Mouse (Mus musculus) G1E (cell line): ENCODE data around the gene Aarsd1. TPM values are rescaled to one million over a fixed set of nuclear protein-coding genes. Genes with fewer than 3 reads are reported as not detected.

ENCODE experiments used
- ATAC-seq: 2 replicates; pipeline ENCODE4 v1.8.0; 2016; ENCODE audit warnings: mild to moderate bottlenecking; ENCODE audit not compliant: insufficient number of reproducible peaks, poor library complexity, low FRiP score, severe bottlenecking; ENCODE audit errors: extremely low read depth
- DNase-seq: peaks from one replicate; pipeline ENCODE4 v3.0.0; 2012; ENCODE audit warnings: low spot score
- H3K27me3 ChIP-seq: 2 replicates; pipeline ENCODE4 v1.6.1; 2012; ENCODE audit warnings: mild to moderate bottlenecking, low read length, inconsistent platforms; ENCODE audit not compliant: insufficient read depth
- H3K36me3 ChIP-seq: replicated peaks from 2 replicates; pipeline ENCODE3; 2012; ENCODE audit warnings: mild to moderate bottlenecking, inconsistent platforms
- H3K4me1 ChIP-seq: 2 replicates; pipeline ENCODE4 v1.6.1; 2012; ENCODE audit warnings: low read depth, low read length, inconsistent platforms, mixed read lengths; ENCODE audit not compliant: insufficient read depth
- H3K4me3 ChIP-seq: 2 replicates; pipeline ENCODE4 v1.5.1; 2012; ENCODE audit warnings: low read depth, mild to moderate bottlenecking, inconsistent platforms, low read length, moderate library complexity, mixed read lengths
- H3K9me3 ChIP-seq: replicated peaks from 2 replicates; pipeline ENCODE4 v1.6.1; 2012; ENCODE audit warnings: inconsistent platforms
- CTCF ChIP-seq: IDR thresholded peaks from 2 replicates; pipeline ENCODE4 v1.5.1; 2012; ENCODE audit warnings: low read depth, low read length, inconsistent platforms, mixed read lengths
- GATA1 ChIP-seq: IDR thresholded peaks from 2 replicates; pipeline ENCODE4 v1.6.1; 2012; ENCODE audit warnings: borderline replicate concordance, low read length, inconsistent platforms, mixed read lengths
- GATA2 ChIP-seq: IDR thresholded peaks from 2 replicates; pipeline ENCODE4 v1.6.1; 2012; ENCODE audit warnings: low read depth, low read length, inconsistent platforms, borderline replicate concordance
- POLR2AphosphoS5 ChIP-seq: IDR thresholded peaks from 2 replicates; pipeline ENCODE4 v1.6.1; 2012; ENCODE audit warnings: low read depth, low read length, inconsistent platforms; ENCODE audit not compliant: insufficient replicate concordance
- TAL1 ChIP-seq: conservative IDR thresholded peaks from 2 replicates; pipeline ENCODE4 v1.6.1; 2012; ENCODE audit warnings: low read depth, low read length, inconsistent platforms, mixed read lengths
- polyA plus RNA-seq: library from polyadenylated mRNA; stranded (reverse); fragments of >175 nt; gene quantifications from 2 replicates; pipeline ENCODE4 v1.2.3, GENCODE M21; 2012
- total RNA-seq, 2 experiments: library from RNA; stranded (forward) in 1 of 2; stranded (reverse) in 1 of 2; fragments of 200-1000 nt in 1 of 2; fragments of >200 nt in 1 of 2; fragmentation: Nextera tagmentation in 1 of 2; gene quantifications; 2 replicates each; pipeline ENCODE4 v1.2.3; 2014 to 2017

Gene Aarsd1
- total and polyA plus RNA-seq, 3 experiments, result 47.0 to 67.7 (median 55.8) TPM

DNA sequence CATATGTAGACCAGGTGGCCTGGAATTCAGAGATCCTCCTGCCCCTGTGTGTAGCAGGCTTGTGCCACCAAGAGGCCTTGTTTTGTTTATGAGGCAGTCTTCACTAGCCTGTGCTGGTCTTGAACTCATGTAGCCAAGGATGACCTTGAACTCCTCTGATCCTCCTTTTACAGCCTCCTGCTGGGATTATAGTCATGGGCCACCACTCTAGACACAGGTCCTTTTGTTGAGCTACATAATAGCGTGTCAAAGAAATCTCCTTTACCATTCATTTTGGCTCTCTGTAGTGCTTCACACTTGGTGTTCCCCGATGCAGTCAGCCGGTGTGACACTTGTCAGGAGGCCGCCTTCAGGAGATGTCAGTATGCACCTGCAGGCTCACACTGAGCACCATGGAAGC lies 19.5 kb upstream of the Aarsd1 start:
- H3K4me3 ChIP-seq, result no peak overlapping the region
- TF ChIP-seq GATA2, result no peak
- TF ChIP-seq POLR2AphosphoS5, result no peak
- TF ChIP-seq CTCF, result no peak
- H3K27me3 ChIP-seq, result no peaks in the 10 kb centered on the region
- H3K36me3 ChIP-seq, result peaks cover 45% of the 10 kb centered on the region
- peaks cover 11% of the 10 kb centered on the region for H3K4me1 ChIP-seq
- H3K9me3 ChIP-seq, result no peaks in the 10 kb centered on the region
- no peak for ATAC-seq
- DNase-seq, result no peak

DNA sequence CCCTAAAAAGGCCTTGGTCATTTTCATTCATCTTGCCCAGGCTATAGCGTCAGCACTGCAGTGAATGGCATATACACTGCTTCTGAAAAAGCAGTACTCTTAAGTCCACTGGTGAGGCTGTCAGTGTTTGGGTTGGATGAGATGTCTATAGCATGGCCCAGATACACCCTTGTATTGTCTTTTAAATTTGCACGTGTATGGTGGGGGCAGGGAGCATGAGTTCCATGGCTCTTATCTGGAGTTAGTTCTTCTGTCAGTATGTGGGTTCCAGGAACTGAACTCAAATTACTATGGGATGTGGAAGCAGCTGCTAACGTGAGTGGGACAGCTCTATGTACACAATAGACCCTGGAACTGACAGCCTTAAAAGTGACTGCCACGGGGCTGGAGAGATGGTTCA lies 18.4 kb upstream of the Aarsd1 start:
- Histone ChIP-seq H3K36me3 (peaks cover 55% of the 10 kb centered on the region), H3K27me3 (no peaks in the 10 kb centered on the region), H3K9me3 (no peaks in the 10 kb centered on the region), H3K4me3 (no peak overlapping the region), H3K4me1 (peaks cover 11% of the 10 kb centered on the region)
- DNase-seq, result no peak
- no peak for ATAC-seq
- no peak for TF ChIP-seq TAL1
- TF ChIP-seq CTCF, result no peak

DNA sequence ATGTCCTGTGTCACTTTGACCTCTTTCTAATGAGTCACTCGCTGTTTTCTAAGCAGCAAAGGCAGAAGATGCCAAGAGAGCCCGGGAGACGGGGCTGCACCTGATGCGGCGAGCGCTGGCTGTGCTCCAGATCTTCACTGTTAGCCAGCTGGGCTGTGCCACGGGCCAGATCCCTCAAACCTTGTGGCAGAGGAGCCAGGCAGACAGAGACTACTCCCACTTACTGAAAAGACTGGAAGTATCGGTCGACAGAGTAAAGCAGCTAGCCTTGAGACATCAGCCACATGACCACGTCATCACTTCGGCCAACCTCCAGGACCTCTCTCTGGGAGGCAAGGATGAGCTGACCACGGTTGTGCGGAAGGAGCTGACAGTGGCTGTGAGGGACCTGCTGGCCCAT lies 16.0 kb upstream of the Aarsd1 start:
- Histone ChIP-seq H3K27me3 (no peaks in the 10 kb centered on the region), H3K4me1 (peaks cover 14% of the 10 kb centered on the region), H3K9me3 (no peaks in the 10 kb centered on the region), H3K36me3 (peaks cover 80% of the 10 kb centered on the region), H3K4me3 (no peak overlapping the region)
- TF ChIP-seq GATA1 (no peak), TAL1 (no peak), POLR2AphosphoS5 (no peak)
- no peak for ATAC-seq
- DNase-seq, result no peak

DNA sequence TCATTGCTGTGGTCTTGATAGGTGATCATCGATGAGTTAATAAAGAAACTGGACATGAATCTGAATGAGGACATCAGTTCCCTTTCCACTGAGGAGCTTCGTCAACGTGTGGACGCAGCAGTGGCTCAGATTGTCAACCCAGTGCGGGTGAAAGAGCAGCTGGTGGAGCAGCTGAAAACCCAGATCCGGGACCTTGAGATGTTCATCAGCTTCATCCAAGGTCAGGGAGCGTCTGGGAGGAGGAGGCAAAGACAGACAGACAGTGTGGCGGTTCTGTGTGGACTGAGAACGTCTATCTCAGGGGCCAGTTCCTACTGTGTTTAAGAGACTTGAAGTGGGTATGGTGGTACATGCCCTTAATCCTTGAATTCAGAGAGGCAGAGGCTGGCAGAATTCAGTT lies 13.9 kb upstream of the Aarsd1 start:
- TF ChIP-seq GATA1 (no peak), POLR2AphosphoS5 (no peak), TAL1 (no peak), CTCF (no peak), GATA2 (no peak)
- peaks cover 86% of the 10 kb centered on the region for H3K36me3 ChIP-seq

DNA sequence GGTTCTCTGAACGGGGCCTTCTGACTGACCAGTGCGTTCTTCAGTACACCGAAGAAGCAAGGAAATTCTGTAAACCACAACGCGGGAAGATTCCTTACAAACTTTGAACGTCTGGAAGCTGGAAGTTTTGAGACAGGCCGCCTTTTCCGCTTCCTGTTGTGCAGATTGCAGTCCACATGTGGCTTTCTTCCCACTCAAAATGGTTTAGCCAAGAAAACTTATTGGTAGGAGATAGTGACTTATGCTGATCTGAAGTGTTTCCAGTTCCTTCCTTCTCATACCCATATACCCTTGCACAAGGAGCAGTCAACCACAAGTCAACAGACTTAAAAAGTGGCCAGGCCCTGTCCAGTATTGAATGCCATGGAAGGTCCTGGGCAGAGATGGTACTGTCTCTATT lies 8.8 kb upstream of the Aarsd1 start:
- Histone ChIP-seq H3K9me3 (no peaks in the 10 kb centered on the region), H3K27me3 (no peaks in the 10 kb centered on the region), H3K4me3 (peak overlapping the region; percentile 89; the same call in 1 of the 2 replicates), H3K36me3 (peaks cover 39% of the 10 kb centered on the region), H3K4me1 (peaks cover 39% of the 10 kb centered on the region)
- DNase-seq (no peak), ATAC-seq (no peak)
- TF ChIP-seq POLR2AphosphoS5, result no peak
- TF ChIP-seq GATA2, result no peak
- no peak for TF ChIP-seq TAL1
- no peak for TF ChIP-seq CTCF
- TF ChIP-seq GATA1, result no peak

More for the DNA sequence above, 13.9 kb upstream of the Aarsd1 start:
- ATAC-seq (no peak), DNase-seq (no peak)
- H3K4me1 ChIP-seq, result peaks cover 23% of the 10 kb centered on the region
- H3K27me3 ChIP-seq, result no peaks in the 10 kb centered on the region
- H3K4me3 ChIP-seq, result no peak overlapping the region
- no peaks in the 10 kb centered on the region for H3K9me3 ChIP-seq

DNA sequence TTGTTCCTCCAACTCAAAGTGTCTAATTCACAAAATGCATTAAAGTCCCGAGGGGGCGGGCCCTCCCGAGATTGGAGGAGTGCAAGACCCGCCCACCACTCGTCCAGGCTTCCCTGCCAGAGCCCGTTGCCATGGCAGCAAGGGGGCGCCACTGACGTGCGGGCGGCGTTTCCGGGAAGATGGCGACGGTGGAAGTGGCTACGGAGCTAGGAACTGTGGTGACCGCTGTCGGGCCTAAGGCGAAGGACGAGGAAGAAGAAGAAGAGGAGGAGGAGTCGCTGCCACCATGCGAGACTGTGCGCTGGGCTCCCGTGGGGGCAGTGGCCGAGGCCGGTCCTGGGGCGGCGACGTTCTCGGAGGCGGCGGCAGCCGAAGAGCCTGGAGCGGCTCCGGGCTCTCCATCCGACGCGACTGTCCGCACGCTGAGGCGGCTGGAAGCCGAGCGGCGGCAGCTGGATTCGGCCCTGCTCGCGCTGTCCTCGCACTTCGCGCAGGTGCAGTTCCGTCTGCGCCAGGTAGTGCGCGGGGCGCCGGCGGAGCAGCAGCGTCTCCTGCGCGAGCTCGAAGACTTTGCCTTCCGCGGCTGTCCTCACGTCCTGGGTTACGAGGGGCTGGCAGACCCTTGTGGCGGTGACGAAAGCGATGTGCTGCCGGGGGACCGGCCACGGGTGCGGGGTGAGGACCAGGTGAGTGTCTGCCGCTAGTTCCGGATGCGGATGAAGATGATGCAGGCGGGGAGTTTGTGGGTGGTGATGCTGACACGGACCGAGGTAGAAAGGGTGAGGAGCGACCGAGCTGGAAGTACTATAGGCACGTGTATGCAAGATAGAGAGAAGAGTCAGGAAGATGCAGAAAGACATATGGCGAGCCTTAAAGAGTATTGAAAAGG lies 7.8 kb upstream of the Aarsd1 start, which contains the start of the genes Rundc1 and Ptges3l:
Gene Rundc1 (plus strand): TSS at position 161 of the 889 bp plus-strand sequence.
Gene Ptges3l (minus strand): TSS at position 409 of the 889 bp plus-strand sequence.
- Histone ChIP-seq H3K9me3 (no peaks in the 10 kb centered on the region), H3K36me3 (peaks cover 29% of the 10 kb centered on the region), H3K4me3 (peak within 1 kb of the TSS; percentile 89), H3K4me1 (peaks cover 40% of the 10 kb centered on the region), H3K27me3 (no peaks in the 10 kb centered on the region)
- TF ChIP-seq GATA2, result no peak
- no peak for TF ChIP-seq TAL1
- TF ChIP-seq GATA1, result no peak
- no peak for TF ChIP-seq CTCF
- no peak for TF ChIP-seq POLR2AphosphoS5
- peak; percentile 80 for ATAC-seq
- peak; percentile 94 for DNase-seq

DNA sequence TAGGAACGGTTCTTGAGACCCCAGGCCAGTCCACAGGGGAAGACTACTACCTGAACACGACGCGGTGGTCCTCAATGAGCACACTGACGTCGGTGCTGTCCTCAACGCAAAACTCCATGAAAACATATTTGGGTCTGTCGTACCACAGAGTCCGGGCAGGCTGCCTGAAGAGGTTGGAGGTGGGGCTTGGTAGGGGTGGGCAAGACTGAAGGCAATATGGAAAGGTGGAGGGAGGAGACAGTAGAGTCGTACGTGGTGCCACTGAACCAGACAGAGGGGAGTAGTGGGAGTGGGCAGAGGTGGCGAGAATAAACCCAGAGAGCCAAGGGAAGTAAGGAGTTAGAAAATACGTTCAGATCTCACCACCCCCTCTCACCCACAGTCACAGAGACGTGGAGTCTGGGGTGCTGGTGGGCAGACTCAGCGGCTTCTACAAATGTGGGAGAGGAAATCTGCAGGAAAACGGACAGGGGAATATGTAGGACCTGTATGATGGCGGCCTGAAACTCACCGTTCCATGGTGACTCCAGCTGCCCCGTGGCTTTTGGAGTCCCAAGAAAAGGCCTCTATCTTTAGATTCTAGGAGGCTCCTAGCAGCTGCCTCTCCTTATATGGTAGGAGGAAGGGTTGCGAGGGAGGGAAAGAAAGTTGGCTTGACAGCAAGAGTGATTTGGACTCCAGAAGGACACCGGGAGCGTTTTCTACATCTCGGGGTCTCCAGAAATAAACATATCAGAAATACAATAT lies 6.9 kb upstream of the Aarsd1 start, which contains the start of gene Gm27029:
Gene Gm27029 (minus strand): TSS at position 692 of the 747 bp plus-strand sequence.
- ATAC-seq, result no peak

More for the DNA sequence above, 6.9 kb upstream of the Aarsd1 start, which contains the start of gene Gm27029:
- H3K4me3 ChIP-seq, result peak within 1 kb of the TSS; percentile 89
- peaks cover 20% of the 10 kb centered on the region for H3K36me3 ChIP-seq
- no peaks in the 10 kb centered on the region for H3K27me3 ChIP-seq
- H3K9me3 ChIP-seq, result no peaks in the 10 kb centered on the region
- peaks cover 49% of the 10 kb centered on the region for H3K4me1 ChIP-seq
- DNase-seq, result no peak
- TF ChIP-seq TAL1 (no peak), GATA2 (no peak), GATA1 (no peak), POLR2AphosphoS5 (no peak), CTCF (no peak)
